In genomic region chr19:26973058-26973457, GRCm38 (mm10) we compare ENCODE assay signal across 10 mouse cellular contexts.
A peak's percentile ranks its signal among the peaks of the same experiment; 100 is the strongest.
DNase-seq lines count a peak whose midpoint lies in the region; ATAC-seq and TF ChIP-seq lines count a peak whose summit lies in the region.
"Had no signal": no experiment of that assay in that cellular context is flagged by ENCODE, and none has a peak within 500 bp of the region (broad histone marks: within the 10 kb centered on the region; RNA-seq: fewer than 3 reads in every experiment).

No protein-coding gene starts in this region.

- H3K27me3 ChIP-seq in hindbrain, embryonic 14.5 days (ENCODE audit: control insufficient read depth, insufficient read depth, low read length), result no peaks in the 10 kb centered on the region
- no peaks in the 10 kb centered on the region for H3K27me3 ChIP-seq in hindbrain, embryonic 13.5 days
- no peaks in the 10 kb centered on the region for H3K27me3 ChIP-seq in lung, postnatal 0 days (replicated peaks; ENCODE audit: insufficient read depth, low read length)
- H3K27me3 ChIP-seq in midbrain, postnatal 0 days (ENCODE audit: insufficient read depth, low read length), result no peaks in the 10 kb centered on the region
- H3K27me3 ChIP-seq: megakaryocyte, embryonic 14.5 days had no signal

- peak; percentile 40 to 51 for DNase-seq in cerebellum, postnatal 10 days
- peak; percentile 34 for DNase-seq in hindbrain, embryonic 14.5 days (ENCODE audit: low spot score)
- peak; percentile 54 for DNase-seq in lung, postnatal 0 days (ENCODE audit: low spot score)
- DNase-seq in lung, postnatal 14 days, result no peak
- peak; percentile 64 for DNase-seq in midbrain, postnatal 0 days (ENCODE audit: low spot score)
- no peak for DNase-seq in cerebellum, postnatal 4 days (ENCODE audit: low spot score in 2 of 2)
- DNase-seq: cerebellum, adult 9-10 months had no signal

- H3K4me2 ChIP-seq in hindbrain, embryonic 14.5 days (replicated peaks), result no peak overlapping the region
- no peak overlapping the region for H3K4me2 ChIP-seq in hindbrain, embryonic 13.5 days
- H3K4me2 ChIP-seq in lung, postnatal 0 days (replicated peaks; ENCODE audit: low read depth, low read length), result no peak overlapping the region
- H3K4me2 ChIP-seq in midbrain, postnatal 0 days (ENCODE audit: low read depth, low read length, poor library complexity, severe bottlenecking), result no peak overlapping the region

- WGBS in hindbrain, embryonic 14.5 days, result 71% methylated on average over 1 of the region's 1 CpGs
- 43% methylated on average over 1 of the region's 1 CpGs for WGBS in hindbrain, embryonic 13.5 days
- WGBS in lung, postnatal 0 days, result 89% methylated on average over 1 of the region's 1 CpGs
- 55% methylated on average over 1 of the region's 1 CpGs for WGBS in midbrain, postnatal 0 days

- no peak overlapping the region for H3K27ac ChIP-seq in hindbrain, embryonic 14.5 days
- H3K27ac ChIP-seq in hindbrain, embryonic 13.5 days, result no peak overlapping the region
- no peak overlapping the region for H3K27ac ChIP-seq in lung, postnatal 0 days (ENCODE audit: low read length)
- H3K27ac ChIP-seq in midbrain, postnatal 0 days (ENCODE audit: low read depth, low read length), result no peak overlapping the region

- peak; percentile 58 for TF ChIP-seq CTCF in lung, postnatal 0 days (IDR thresholded peaks at IDR 0.05)
- TF ChIP-seq CTCF in midbrain, postnatal 0 days (IDR thresholded peaks at IDR 0.05), result peak; percentile 73

- H3K9ac ChIP-seq in hindbrain, embryonic 14.5 days, result no peak overlapping the region
- no peak overlapping the region for H3K9ac ChIP-seq in hindbrain, embryonic 13.5 days
- no peak overlapping the region for H3K9ac ChIP-seq in lung, postnatal 0 days (replicated peaks; ENCODE audit: low read depth)
- no peak overlapping the region for H3K9ac ChIP-seq in midbrain, postnatal 0 days (replicated peaks; ENCODE audit: low read length, poor library complexity, severe bottlenecking)

- H3K4me3 ChIP-seq in hindbrain, embryonic 14.5 days (replicated peaks; ENCODE audit: low read length), result no peak overlapping the region
- H3K4me3 ChIP-seq in hindbrain, embryonic 13.5 days, result no peak overlapping the region
- no peak overlapping the region for H3K4me3 ChIP-seq in lung, postnatal 0 days (ENCODE audit: low read depth, low read length)
- no peak overlapping the region for H3K4me3 ChIP-seq in midbrain, postnatal 0 days (ENCODE audit: low read depth, low read length)
- H3K4me3 ChIP-seq: megakaryocyte, embryonic 14.5 days had no signal

- TF ChIP-seq EP300 in lung, postnatal 0 days (IDR thresholded peaks at IDR 0.05), result no peak

- no peaks in the 10 kb centered on the region for H3K9me3 ChIP-seq in hindbrain, embryonic 14.5 days (ENCODE audit: control insufficient read depth, low read length)
- H3K9me3 ChIP-seq in hindbrain, embryonic 13.5 days, result no peaks in the 10 kb centered on the region
- H3K9me3 ChIP-seq in lung, postnatal 0 days (ENCODE audit: low read length), result no peaks in the 10 kb centered on the region
- H3K9me3 ChIP-seq in midbrain, postnatal 0 days (ENCODE audit: low read length), result no peaks in the 10 kb centered on the region

- no peak for ATAC-seq in cerebellum, adult (ENCODE audit: insufficient number of reproducible peaks, low FRiP score, low TSS enrichment)
- ATAC-seq in hindbrain, embryonic 14.5 days (ENCODE audit: low FRiP score), result no peak
- ATAC-seq in hindbrain, embryonic 13.5 days (ENCODE audit: low FRiP score), result no peak
- no peak for ATAC-seq in lung, postnatal 0 days
- no peak for ATAC-seq in midbrain, postnatal 0 days (ENCODE audit: low FRiP score)

- no peaks in the 10 kb centered on the region for H3K36me3 ChIP-seq in hindbrain, embryonic 14.5 days (replicated peaks; ENCODE audit: control insufficient read depth, insufficient read depth)
- no peaks in the 10 kb centered on the region for H3K36me3 ChIP-seq in hindbrain, embryonic 13.5 days
- no peaks in the 10 kb centered on the region for H3K36me3 ChIP-seq in lung, postnatal 0 days (ENCODE audit: insufficient read depth, low read length)
- no peaks in the 10 kb centered on the region for H3K36me3 ChIP-seq in midbrain, postnatal 0 days (ENCODE audit: insufficient read depth, low read length)

- H3K4me1 ChIP-seq in hindbrain, embryonic 14.5 days (replicated peaks; ENCODE audit: control insufficient read depth, insufficient read depth, low read length), result peaks cover 10% of the 10 kb centered on the region
- H3K4me1 ChIP-seq in hindbrain, embryonic 13.5 days (replicated peaks), result peaks cover 16% of the 10 kb centered on the region
- no peaks in the 10 kb centered on the region for H3K4me1 ChIP-seq in lung, postnatal 0 days (ENCODE audit: insufficient read depth, low read depth, low read length)
- H3K4me1 ChIP-seq in midbrain, postnatal 0 days (ENCODE audit: insufficient read depth, low read length), result 0 out of 2 replicates have a peak, but pooled peaks cover 6% of the 10 kb centered on the region

Comparison
In these comparisons a context has a peak if more than half of its experiments do, and no peak if none do; other contexts are left out.
1. DNase-seq: peak in cerebellum, postnatal 10 days (2 of 2), hindbrain, embryonic 14.5 days (single experiment), lung, postnatal 0 days (single experiment) and midbrain, postnatal 0 days (single experiment); none in lung, postnatal 14 days (single experiment) and cerebellum, postnatal 4 days (0 of 2).